Mouse (Mus musculus): Measurements from ENCODE around the gene 1700001O22Rik.

The 1700001O22Rik gene

GRCm38 (mm10) chr2:30803604-30804003 lies at the start of gene 1700001O22Rik:
TSS of gene 1700001O22Rik (minus strand) at chr2:30803661.
- no peak for DNase-seq

GRCm38 (mm10) chr2:30852771-30853313 lies 49.4 kb upstream of the 1700001O22Rik start:
- DNase-seq: no peak

- no peak for DNase-seq
Measured at GRCm38 (mm10) chr2:30850581-30850980, 47.1 kb upstream of the 1700001O22Rik start.

- no peak for DNase-seq
Measured at GRCm38 (mm10) chr2:30848184-30848583, 44.7 kb upstream of the 1700001O22Rik start.

GRCm38 (mm10) chr2:30846723-30847122 lies 43.3 kb upstream of the 1700001O22Rik start:
- DNase-seq: no peak

GRCm38 (mm10) chr2:30846236-30846635 lies 42.8 kb upstream of the 1700001O22Rik start:
- DNase-seq: no peak

- DNase-seq: no peak
Measured at GRCm38 (mm10) chr2:30845152-30846070, 42.0 kb upstream of the 1700001O22Rik start.

GRCm38 (mm10) chr2:30842615-30843014 lies 39.2 kb upstream of the 1700001O22Rik start:
- no peak for DNase-seq

GRCm38 (mm10) chr2:30836238-30836990 lies 33.0 kb upstream of the 1700001O22Rik start:
- no peak for DNase-seq

- no peak for DNase-seq
Measured at GRCm38 (mm10) chr2:30834373-30835022, 31.0 kb upstream of the 1700001O22Rik start, which contains the start of gene Prrx2. TSS of gene Prrx2 (plus strand) at chr2:30834972.

GRCm38 (mm10) chr2:30833644-30834043 lies 30.2 kb upstream of the 1700001O22Rik start:
- DNase-seq: no peak

GRCm38 (mm10) chr2:30830283-30830795 lies 26.9 kb upstream of the 1700001O22Rik start, which contains the start of gene Asb6:
TSS of gene Asb6 (minus strand) at chr2:30830333.
- DNase-seq: no peak

- no peak for DNase-seq
Measured at GRCm38 (mm10) chr2:30829315-30829714, 25.9 kb upstream of the 1700001O22Rik start.

GRCm38 (mm10) chr2:30827749-30828475 lies 24.5 kb upstream of the 1700001O22Rik start:
- DNase-seq: peak; percentile 94

- no peak for DNase-seq
Measured at GRCm38 (mm10) chr2:30826825-30827748, 23.6 kb upstream of the 1700001O22Rik start.

GRCm38 (mm10) chr2:30823385-30824153 lies 20.1 kb upstream of the 1700001O22Rik start:
- no peak for DNase-seq

- no peak for DNase-seq
Measured at GRCm38 (mm10) chr2:30822460-30822859, 19.0 kb upstream of the 1700001O22Rik start.

- no peak for DNase-seq
Measured at GRCm38 (mm10) chr2:30821073-30821472, 17.6 kb upstream of the 1700001O22Rik start.

- DNase-seq: no peak
Measured at GRCm38 (mm10) chr2:30819873-30820272, 16.4 kb upstream of the 1700001O22Rik start.

- no peak for DNase-seq
Measured at GRCm38 (mm10) chr2:30816383-30816782, 12.9 kb upstream of the 1700001O22Rik start.

All from right cerebral cortex, adult 18-20 months (tissue).